Mouse (Mus musculus): ENCODE results near the gene Arl14.

GRCm38 (mm10) chr3:69205266-69206054 is 16.8 kb upstream of the Arl14 start:
- TF ChIP-seq CTCF (IDR thresholded peaks at IDR 0.05; ENCODE audit: extremely low read depth, insufficient read length, insufficient replicate concordance, low read depth, low read length) (no peak), POLR2A (IDR thresholded peaks at IDR 0.05; ENCODE audit: low read depth, low read length) (no peak)

Data from small intestine, adult 2 months (tissue).